Mouse (Mus musculus): ENCODE results near the gene Ppp1r27. TPM values are rescaled to one million over a fixed set of nuclear protein-coding genes. Genes with fewer than 3 reads are reported as not detected.

Gene Ppp1r27
- polyA plus RNA-seq, 1 experiment from 2014 or later = not detected

Other genes starting within 250 kb of the Ppp1r27 start
- 3,675 and 3,804 TPM in 2 replicates for gene Actg1, start 202.6 kb downstream of the Ppp1r27 start, polyA plus RNA-seq (2014; fragmentation: Nextera tagmentation; extraction: Ambion mirVana)
- gene Fscn2, start 189.6 kb downstream of the Ppp1r27 start, polyA plus RNA-seq (2014; fragmentation: Nextera tagmentation; extraction: Ambion mirVana) = 0.42 and 0.81 TPM in 2 replicates
- 34.5 and 39.5 TPM in 2 replicates for gene Faap100, start 172.4 kb downstream of the Ppp1r27 start, polyA plus RNA-seq (2014; fragmentation: Nextera tagmentation; extraction: Ambion mirVana)
- 44.7 and 51.0 TPM in 2 replicates for gene Nploc4, start 113.4 kb downstream of the Ppp1r27 start, polyA plus RNA-seq (2014; fragmentation: Nextera tagmentation; extraction: Ambion mirVana)
- not detected in 2 replicates for gene Tspan10, start 108.5 kb downstream of the Ppp1r27 start, polyA plus RNA-seq (2014; fragmentation: Nextera tagmentation; extraction: Ambion mirVana)
- gene Pde6g, start 97.6 kb downstream of the Ppp1r27 start, polyA plus RNA-seq (2014; fragmentation: Nextera tagmentation; extraction: Ambion mirVana) = 0.65 TPM in 1 of 2 replicates, not detected in the other
- gene Oxld1, start 93.1 kb downstream of the Ppp1r27 start, polyA plus RNA-seq (2014; fragmentation: Nextera tagmentation; extraction: Ambion mirVana) = 12.0 and 14.4 TPM in 2 replicates
- gene Ccdc137, start 93.0 kb downstream of the Ppp1r27 start, polyA plus RNA-seq (2014; fragmentation: Nextera tagmentation; extraction: Ambion mirVana) = 26.4 and 29.0 TPM in 2 replicates
- 61.2 and 65.7 TPM in 2 replicates for gene Arl16, start 83.5 kb downstream of the Ppp1r27 start, polyA plus RNA-seq (2014; fragmentation: Nextera tagmentation; extraction: Ambion mirVana)
- 142 and 145 TPM in 2 replicates for gene Mrpl12, start 66.5 kb downstream of the Ppp1r27 start, polyA plus RNA-seq (2014; fragmentation: Nextera tagmentation; extraction: Ambion mirVana)
- 41.4 and 49.5 TPM in 2 replicates for gene Slc25a10, start 59.3 kb downstream of the Ppp1r27 start, polyA plus RNA-seq (2014; fragmentation: Nextera tagmentation; extraction: Ambion mirVana)
- gene Gcgr, start 20.4 kb downstream of the Ppp1r27 start, polyA plus RNA-seq (2014; fragmentation: Nextera tagmentation; extraction: Ambion mirVana) = 0.19 and 0.24 TPM in 2 replicates
- gene Mcrip1, start 1.4 kb downstream of the Ppp1r27 start, polyA plus RNA-seq (2014; fragmentation: Nextera tagmentation; extraction: Ambion mirVana) = 244 and 251 TPM in 2 replicates
- gene P4hb, start 22.1 kb upstream of the Ppp1r27 start, polyA plus RNA-seq (2014; fragmentation: Nextera tagmentation; extraction: Ambion mirVana) = 562 and 566 TPM in 2 replicates
- 686 and 719 TPM in 2 replicates for gene Arhgdia, start 30.5 kb upstream of the Ppp1r27 start, polyA plus RNA-seq (2014; fragmentation: Nextera tagmentation; extraction: Ambion mirVana)
- gene Alyref, start 47.2 kb upstream of the Ppp1r27 start, polyA plus RNA-seq (2014; fragmentation: Nextera tagmentation; extraction: Ambion mirVana) = 669 and 698 TPM in 2 replicates
- 198 and 199 TPM in 2 replicates for gene Anapc11, start 47.3 kb upstream of the Ppp1r27 start, polyA plus RNA-seq (2014; fragmentation: Nextera tagmentation; extraction: Ambion mirVana)
- gene Npb, start 57.3 kb upstream of the Ppp1r27 start, polyA plus RNA-seq (2014; fragmentation: Nextera tagmentation; extraction: Ambion mirVana) = 0.78 TPM in 1 of 2 replicates, not detected in the other
- gene Pcyt2, start 66.8 kb upstream of the Ppp1r27 start, polyA plus RNA-seq (2014; fragmentation: Nextera tagmentation; extraction: Ambion mirVana) = 109 and 118 TPM in 2 replicates
- gene Sirt7, start 74.1 kb upstream of the Ppp1r27 start, polyA plus RNA-seq (2014; fragmentation: Nextera tagmentation; extraction: Ambion mirVana) = 37.2 and 39.0 TPM in 2 replicates
- gene Mafg, start 82.5 kb upstream of the Ppp1r27 start, polyA plus RNA-seq (2014; fragmentation: Nextera tagmentation; extraction: Ambion mirVana) = 26.5 and 27.5 TPM in 2 replicates
- 31.8 and 33.8 TPM in 2 replicates for gene Pycr1, start 92.6 kb upstream of the Ppp1r27 start, polyA plus RNA-seq (2014; fragmentation: Nextera tagmentation; extraction: Ambion mirVana)
- gene Myadml2, start 97.0 kb upstream of the Ppp1r27 start, polyA plus RNA-seq (2014; fragmentation: Nextera tagmentation; extraction: Ambion mirVana) = 0.89 TPM in 1 of 2 replicates, not detected in the other
- 2.6 and 3.0 TPM in 2 replicates for gene Notum, start 110.0 kb upstream of the Ppp1r27 start, polyA plus RNA-seq (2014; fragmentation: Nextera tagmentation; extraction: Ambion mirVana)
- gene Aspscr1, start 121.8 kb upstream of the Ppp1r27 start, polyA plus RNA-seq (2014; fragmentation: Nextera tagmentation; extraction: Ambion mirVana) = 124 and 136 TPM in 2 replicates
- 112 and 115 TPM in 2 replicates for gene Cenpx, start 162.6 kb upstream of the Ppp1r27 start, polyA plus RNA-seq (2014; fragmentation: Nextera tagmentation; extraction: Ambion mirVana)
- 39.7 and 44.7 TPM in 2 replicates for gene Lrrc45, start 162.8 kb upstream of the Ppp1r27 start, polyA plus RNA-seq (2014; fragmentation: Nextera tagmentation; extraction: Ambion mirVana)
- gene Rac3, start 170.3 kb upstream of the Ppp1r27 start, polyA plus RNA-seq (2014; fragmentation: Nextera tagmentation; extraction: Ambion mirVana) = 12.1 and 13.9 TPM in 2 replicates
- gene Dcxr, start 176.1 kb upstream of the Ppp1r27 start, polyA plus RNA-seq (2014; fragmentation: Nextera tagmentation; extraction: Ambion mirVana) = 14.9 and 16.5 TPM in 2 replicates
- 1.8 and 2.0 TPM in 2 replicates for gene Cbr2, start 181.0 kb upstream of the Ppp1r27 start, polyA plus RNA-seq (2014; fragmentation: Nextera tagmentation; extraction: Ambion mirVana)
- gene Hmga1b, start 211.7 kb upstream of the Ppp1r27 start, polyA plus RNA-seq (2014; fragmentation: Nextera tagmentation; extraction: Ambion mirVana) = 7.7 and 8.6 TPM in 2 replicates
- 36.7 and 40.5 TPM in 2 replicates for gene Rfng, start 233.1 kb upstream of the Ppp1r27 start, polyA plus RNA-seq (2014; fragmentation: Nextera tagmentation; extraction: Ambion mirVana)
- gene Gps1, start 233.1 kb upstream of the Ppp1r27 start, polyA plus RNA-seq (2014; fragmentation: Nextera tagmentation; extraction: Ambion mirVana) = 286 and 291 TPM in 2 replicates
- 83.4 and 84.7 TPM in 2 replicates for gene Dus1l, start 245.3 kb upstream of the Ppp1r27 start, polyA plus RNA-seq (2014; fragmentation: Nextera tagmentation; extraction: Ambion mirVana)

Data from neural tube, embryonic 11.5 days (tissue).